Mouse (Mus musculus): ENCODE measurements at regions not wholly inside any gene's neighbourhood (a gene's known extent, or its start where the extent isn't known, plus 50 kb on each side); places are given as distances from the start of the nearest gene placed in this dataset.

- Histone ChIP-seq H3K9ac (no peak overlapping the region), H3K4me2 (no peak overlapping the region), H3K27ac (replicated peaks) (no peak overlapping the region), H3K36me3 (no peaks in the 10 kb centered on the region), H3K9me3 (no peaks in the 10 kb centered on the region), H3K4me1 (replicated peaks) (no peaks in the 10 kb centered on the region), H3K27me3 (no peaks in the 10 kb centered on the region), H3K4me3 (no peak overlapping the region)
- no peak for ATAC-seq (ENCODE audit: low read depth)
- 90% methylated on average over 14 of the region's 14 CpGs for WGBS
Measured at GRCm38 (mm10) chr1:69440564-69441334, 246.3 kb downstream of the Ikzf2 start.

- Histone ChIP-seq H3K4me2 (no peak overlapping the region), H3K27ac (replicated peaks) (no peak overlapping the region), H3K9me3 (no peaks in the 10 kb centered on the region), H3K9ac (no peak overlapping the region), H3K4me1 (replicated peaks) (no peaks in the 10 kb centered on the region), H3K36me3 (no peaks in the 10 kb centered on the region), H3K4me3 (no peak overlapping the region), H3K27me3 (no peaks in the 10 kb centered on the region)
- no peak for ATAC-seq (ENCODE audit: low read depth)
- 94% methylated on average over 8 of the region's 8 CpGs for WGBS
Measured at GRCm38 (mm10) chr1:69437042-69437441, 250.0 kb downstream of the Ikzf2 start.

- ATAC-seq (ENCODE audit: low read depth) = no peak
- no peak overlapping the region for H3K4me3 ChIP-seq
- no peaks in the 10 kb centered on the region for H3K4me1 ChIP-seq (replicated peaks)
- WGBS = 69% methylated on average over 8 of the region's 8 CpGs
- no peak overlapping the region for H3K4me2 ChIP-seq
- no peaks in the 10 kb centered on the region for H3K36me3 ChIP-seq
- no peak overlapping the region for H3K27ac ChIP-seq (replicated peaks)
- H3K9me3 ChIP-seq = no peaks in the 10 kb centered on the region
- no peak overlapping the region for H3K9ac ChIP-seq
- no peaks in the 10 kb centered on the region for H3K27me3 ChIP-seq
Measured at GRCm38 (mm10) chr1:69433655-69434357, 253.2 kb downstream of the Ikzf2 start.

GRCm38 (mm10) chr1:69430683-69431407 lies 256.2 kb downstream of the Ikzf2 start:
- H3K36me3 ChIP-seq = no peaks in the 10 kb centered on the region
- WGBS = 58% methylated on average over 8 of the region's 8 CpGs
- no peak overlapping the region for H3K4me3 ChIP-seq
- no peaks in the 10 kb centered on the region for H3K9me3 ChIP-seq
- no peak overlapping the region for H3K9ac ChIP-seq
- no peak overlapping the region for H3K27ac ChIP-seq (replicated peaks)
- ATAC-seq (ENCODE audit: low read depth) = no peak
- H3K4me1 ChIP-seq (replicated peaks) = no peaks in the 10 kb centered on the region
- H3K27me3 ChIP-seq = no peaks in the 10 kb centered on the region
- no peak overlapping the region for H3K4me2 ChIP-seq

GRCm38 (mm10) chr1:69429632-69430031 lies 257.4 kb downstream of the Ikzf2 start:
- 77% methylated on average over 5 of the region's 5 CpGs for WGBS
- H3K4me3 ChIP-seq = no peak overlapping the region
- no peaks in the 10 kb centered on the region for H3K4me1 ChIP-seq (replicated peaks)
- H3K27ac ChIP-seq (replicated peaks) = no peak overlapping the region
- H3K36me3 ChIP-seq = no peaks in the 10 kb centered on the region
- ATAC-seq (ENCODE audit: low read depth) = no peak
- H3K9me3 ChIP-seq = no peaks in the 10 kb centered on the region
- no peaks in the 10 kb centered on the region for H3K27me3 ChIP-seq
- H3K9ac ChIP-seq = no peak overlapping the region
- H3K4me2 ChIP-seq = no peak overlapping the region

GRCm38 (mm10) chr1:69397676-69398075 lies 289.4 kb downstream of the Ikzf2 start:
- H3K9me3 ChIP-seq = peaks cover 30% of the 10 kb centered on the region
- ATAC-seq (ENCODE audit: low read depth) = no peak
- H3K27me3 ChIP-seq = no peaks in the 10 kb centered on the region
- 81% methylated on average over 2 of the region's 2 CpGs for WGBS
- H3K9ac ChIP-seq = no peak overlapping the region
- H3K4me1 ChIP-seq (replicated peaks) = no peaks in the 10 kb centered on the region
- no peak overlapping the region for H3K27ac ChIP-seq (replicated peaks)
- H3K4me3 ChIP-seq = no peak overlapping the region
- no peak overlapping the region for H3K4me2 ChIP-seq
- H3K36me3 ChIP-seq = no peaks in the 10 kb centered on the region

- Histone ChIP-seq H3K9me3 (peaks cover 2% of the 10 kb centered on the region), H3K4me2 (no peak overlapping the region), H3K27ac (replicated peaks) (no peak overlapping the region), H3K36me3 (no peaks in the 10 kb centered on the region), H3K9ac (no peak overlapping the region), H3K27me3 (no peaks in the 10 kb centered on the region), H3K4me1 (replicated peaks) (no peaks in the 10 kb centered on the region), H3K4me3 (no peak overlapping the region)
- 96% methylated on average over 1 of the region's 1 CpGs for WGBS
- no peak for ATAC-seq (ENCODE audit: low read depth)
Measured at GRCm38 (mm10) chr1:69382374-69382773, 274.5 kb upstream of the Erbb4 start.

GRCm38 (mm10) chr1:69379741-69380140 lies 271.9 kb upstream of the Erbb4 start:
- H3K9me3 ChIP-seq = peaks cover 12% of the 10 kb centered on the region
- no peak overlapping the region for H3K4me3 ChIP-seq
- H3K9ac ChIP-seq = no peak overlapping the region
- no peak for ATAC-seq (ENCODE audit: low read depth)
- H3K4me2 ChIP-seq = no peak overlapping the region
- no peaks in the 10 kb centered on the region for H3K4me1 ChIP-seq (replicated peaks)
- H3K36me3 ChIP-seq = no peaks in the 10 kb centered on the region
- WGBS = 87% methylated on average over 7 of the region's 7 CpGs
- H3K27me3 ChIP-seq = no peaks in the 10 kb centered on the region
- no peak overlapping the region for H3K27ac ChIP-seq (replicated peaks)

- H3K27me3 ChIP-seq = no peaks in the 10 kb centered on the region
Measured at GRCm38 (mm10) chr1:69376923-69377706, 269.3 kb upstream of the Erbb4 start.

GRCm38 (mm10) chr1:69375246-69375645 lies 267.4 kb upstream of the Erbb4 start:
- Histone ChIP-seq H3K4me1 (replicated peaks) (no peaks in the 10 kb centered on the region), H3K4me3 (no peak overlapping the region), H3K4me2 (no peak overlapping the region), H3K27ac (replicated peaks) (no peak overlapping the region), H3K27me3 (no peaks in the 10 kb centered on the region), H3K9ac (no peak overlapping the region), H3K36me3 (no peaks in the 10 kb centered on the region), H3K9me3 (peaks cover 12% of the 10 kb centered on the region)
- 63% methylated on average over 1 of the region's 1 CpGs for WGBS
- no peak for ATAC-seq (ENCODE audit: low read depth)

More at GRCm38 (mm10) chr1:69376923-69377706, 269.3 kb upstream of the Erbb4 start:
- H3K4me1 ChIP-seq (replicated peaks) = no peaks in the 10 kb centered on the region
- 95% methylated on average over 46 of the region's 46 CpGs for WGBS
- no peak overlapping the region for H3K9ac ChIP-seq
- no peak for ATAC-seq (ENCODE audit: low read depth)
- H3K4me3 ChIP-seq = no peak overlapping the region
- peaks cover 12% of the 10 kb centered on the region for H3K9me3 ChIP-seq
- no peak overlapping the region for H3K27ac ChIP-seq (replicated peaks)
- no peak overlapping the region for H3K4me2 ChIP-seq
- H3K36me3 ChIP-seq = no peaks in the 10 kb centered on the region

GRCm38 (mm10) chr1:69370078-69370477 lies 262.2 kb upstream of the Erbb4 start:
- ATAC-seq (ENCODE audit: low read depth) = no peak
- Histone ChIP-seq H3K27me3 (no peaks in the 10 kb centered on the region), H3K27ac (replicated peaks) (no peak overlapping the region), H3K9ac (no peak overlapping the region), H3K4me3 (no peak overlapping the region), H3K36me3 (no peaks in the 10 kb centered on the region), H3K4me1 (replicated peaks) (no peaks in the 10 kb centered on the region), H3K4me2 (no peak overlapping the region), H3K9me3 (no peaks in the 10 kb centered on the region)
- WGBS = 98% methylated on average over 2 of the region's 2 CpGs

- Histone ChIP-seq H3K9ac (no peak overlapping the region), H3K27ac (replicated peaks) (no peak overlapping the region), H3K36me3 (no peaks in the 10 kb centered on the region), H3K27me3 (no peaks in the 10 kb centered on the region), H3K9me3 (no peaks in the 10 kb centered on the region), H3K4me3 (no peak overlapping the region), H3K4me1 (replicated peaks) (no peaks in the 10 kb centered on the region), H3K4me2 (no peak overlapping the region)
- 84% methylated on average over 1 of the region's 1 CpGs for WGBS
- no peak for ATAC-seq (ENCODE audit: low read depth)
Measured at GRCm38 (mm10) chr1:69367531-69367930, 259.7 kb upstream of the Erbb4 start.
